Mouse (Mus musculus) CH12.LX (cell line): ENCODE measurements at regions not wholly inside any gene's neighbourhood (a gene's known extent, or its start where the extent isn't known, plus 50 kb on each side); places are given as distances from the start of the nearest gene placed in this dataset.

Experiments
- CTCF ChIP-seq, 2 experiments: IDR thresholded peaks in 1 of 2; conservative IDR thresholded peaks in 1 of 2; 2 replicates each; pipeline ENCODE4 v1.5.1; 2011 to 2012; ENCODE audit warnings: low read depth in 2 of 2, low read length in 2 of 2, improper control_type of control experiment in 1 of 2, inconsistent platforms in 1 of 2, mild to moderate bottlenecking in 1 of 2, moderate library complexity in 1 of 2
- ELF1 ChIP-seq: IDR thresholded peaks from 2 replicates; pipeline ENCODE4 v1.6.1; 2014; ENCODE audit warnings: low read depth, mild to moderate bottlenecking, inconsistent platforms, low read length, improper control_type of control experiment
- MAZ ChIP-seq: IDR thresholded peaks from 2 replicates; pipeline ENCODE4 v1.6.1; 2012; ENCODE audit warnings: low read depth, mild to moderate bottlenecking, inconsistent platforms, low read length, improper control_type of control experiment, moderate library complexity
- POLR2AphosphoS2 ChIP-seq: IDR thresholded peaks from 2 replicates; pipeline ENCODE4 v1.6.1; 2011; ENCODE audit warnings: low read depth, low read length, improper control_type of control experiment

DNA sequence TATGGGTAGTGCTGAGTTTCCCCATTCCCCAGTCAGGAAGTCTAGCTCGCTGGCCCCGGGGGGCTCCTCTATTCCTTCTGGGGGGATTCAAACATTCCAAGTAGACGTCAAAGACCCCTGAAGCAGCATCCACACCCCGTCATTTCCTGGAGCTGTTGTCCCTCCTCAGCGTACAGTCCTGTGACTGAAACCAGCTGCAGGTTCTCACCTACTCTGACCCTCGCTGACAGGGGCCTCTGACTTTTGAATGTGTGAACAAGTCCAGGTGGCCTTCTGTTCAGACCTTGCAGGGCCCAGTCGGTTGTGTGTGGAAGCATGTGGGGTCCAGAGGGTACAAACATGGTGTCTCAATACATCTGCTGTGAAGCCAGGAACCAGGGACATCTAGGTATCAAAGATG is 55.2 kb upstream of the Larp1 start:
- TF ChIP-seq MAZ (no peak), CTCF (conservative IDR thresholded peaks at IDR 0.05 in 1 of 2, IDR thresholded peaks at IDR 0.05 in 1 of 2; ENCODE audit: low read depth in 2 of 2, low read length in 2 of 2) (no peak), ELF1 (no peak), POLR2AphosphoS2 (no peak)
